Mouse (Mus musculus): ENCODE data around the gene Cngb1.

GRCm38 (mm10) chr8:95195728-95196127, 110.7 kb downstream of the Cngb1 start:
- no peak for TF ChIP-seq EP300 (IDR thresholded peaks at IDR 0.05; ENCODE audit: insufficient read depth, low read depth, low read length)
- TF ChIP-seq CTCF (IDR thresholded peaks at IDR 0.05): no peak
- TF ChIP-seq POLR2A (IDR thresholded peaks at IDR 0.05; ENCODE audit: insufficient read depth, low read depth, low read length): no peak
